Mouse (Mus musculus): ENCODE results near the gene Klf16. TPM values are rescaled to one million over a fixed set of nuclear protein-coding genes. Genes with fewer than 3 reads are reported as not detected.

Gene Klf16
- total and polyA plus RNA-seq, 3 experiments, result 4.0 to 5.5 (median 4.4) TPM

- Histone ChIP-seq H3K27ac (peak overlapping the region; percentile 84), H3K27me3 (ENCODE audit: control insufficient read depth, insufficient read depth, low read length) (no peaks in the 10 kb centered on the region), H3K36me3 (ENCODE audit: control insufficient read depth, insufficient read depth, low read length) (no peaks in the 10 kb centered on the region), H3K9ac (ENCODE audit: low read depth, low read length) (no peak overlapping the region), H3K4me1 (ENCODE audit: control insufficient read depth, insufficient read depth, low read length) (peaks cover 23% of the 10 kb centered on the region), H3K79me2 (replicated peaks; ENCODE audit: control insufficient read depth, insufficient read depth, low read length) (peaks cover 5% of the 10 kb centered on the region; the same call in 1 of the 2 replicates), H3K4me3 (no peak overlapping the region)
- peak; percentile 38 to 42 for DNase-seq
- intact Hi-C loops (cut with DNase I), result no loop called here
- 31% methylated on average over 12 of the region's 12 CpGs for WGBS
- no peak for TF ChIP-seq POLR2A (IDR thresholded peaks at IDR 0.05; ENCODE audit: insufficient read depth, low read depth, low read length)
- no peak for TF ChIP-seq EP300 (IDR thresholded peaks at IDR 0.05; ENCODE audit: insufficient read depth, low read depth, low read length)
- no peak for TF ChIP-seq CTCF (IDR thresholded peaks at IDR 0.05)
These were observed 6.9 kb upstream of the Klf16 start for GRCm38 (mm10) chr10:80584045-80584488.

GRCm38 (mm10) chr10:80583047-80583446, 5.9 kb upstream of the Klf16 start:
- no peak overlapping the region for H3K4me3 ChIP-seq
- peaks cover 17% of the 10 kb centered on the region for H3K4me1 ChIP-seq (ENCODE audit: control insufficient read depth, insufficient read depth, low read length)
- intact Hi-C loops (cut with DNase I), result no loop called here
- H3K27me3 ChIP-seq (ENCODE audit: control insufficient read depth, insufficient read depth, low read length), result no peaks in the 10 kb centered on the region
- 71% methylated on average over 5 of the region's 5 CpGs for WGBS
- H3K9ac ChIP-seq (ENCODE audit: low read depth, low read length), result no peak overlapping the region
- no peak overlapping the region for H3K27ac ChIP-seq
- no peak for DNase-seq
- TF ChIP-seq EP300 (IDR thresholded peaks at IDR 0.05; ENCODE audit: insufficient read depth, low read depth, low read length) (no peak), CTCF (IDR thresholded peaks at IDR 0.05) (no peak), POLR2A (IDR thresholded peaks at IDR 0.05; ENCODE audit: insufficient read depth, low read depth, low read length) (no peak)
- no peaks in the 10 kb centered on the region for H3K36me3 ChIP-seq (ENCODE audit: control insufficient read depth, insufficient read depth, low read length)
- peaks cover 4% of the 10 kb centered on the region; the same call in 1 of the 2 replicates for H3K79me2 ChIP-seq (replicated peaks; ENCODE audit: control insufficient read depth, insufficient read depth, low read length)

GRCm38 (mm10) chr10:80578911-80579310, 1.8 kb upstream of the Klf16 start:
- Histone ChIP-seq H3K27me3 (ENCODE audit: control insufficient read depth, insufficient read depth, low read length) (no peaks in the 10 kb centered on the region), H3K36me3 (ENCODE audit: control insufficient read depth, insufficient read depth, low read length) (no peaks in the 10 kb centered on the region), H3K27ac (peak overlapping the region; percentile 89), H3K4me3 (peak overlapping the region; percentile 84; the same call in 1 of the 2 replicates), H3K79me2 (replicated peaks; ENCODE audit: control insufficient read depth, insufficient read depth, low read length) (peaks cover 2% of the 10 kb centered on the region; the same call in 1 of the 2 replicates), H3K9ac (ENCODE audit: low read depth, low read length) (no peak overlapping the region; the same call in 1 of the 2 replicates), H3K4me1 (ENCODE audit: control insufficient read depth, insufficient read depth, low read length) (peaks cover 7% of the 10 kb centered on the region)
- intact Hi-C loops (cut with DNase I), result loop anchor here (2.0 kb wide), 2 partner anchors 24 to 80 kb away; partner anchors contain the start of genes Adat3 and Scamp4
- 12% methylated on average over 8 of the region's 8 CpGs for WGBS
- peak in 1 of 2 experiments; percentile 65 for DNase-seq
- TF ChIP-seq EP300 (IDR thresholded peaks at IDR 0.05; ENCODE audit: insufficient read depth, low read depth, low read length) (no peak), CTCF (IDR thresholded peaks at IDR 0.05) (peak; percentile 51), POLR2A (IDR thresholded peaks at IDR 0.05; ENCODE audit: insufficient read depth, low read depth, low read length) (no peak)

- under 1% methylated on average over 29 of the region's 29 CpGs for WGBS
- no peaks in the 10 kb centered on the region for H3K36me3 ChIP-seq (ENCODE audit: control insufficient read depth, insufficient read depth, low read length)
- peak; percentile 87 to 89 for DNase-seq
- intact Hi-C loops (cut with DNase I), result loop anchor here (2.0 kb wide), 2 partner anchors 25 to 81 kb away; partner anchors contain the start of genes Adat3 and Scamp4
- peak overlapping the region; percentile 84 for H3K4me3 ChIP-seq
- H3K9ac ChIP-seq (ENCODE audit: low read depth, low read length), result peak overlapping the region; percentile 36
- TF ChIP-seq POLR2A (IDR thresholded peaks at IDR 0.05; ENCODE audit: insufficient read depth, low read depth, low read length) (peak; percentile 62), EP300 (IDR thresholded peaks at IDR 0.05; ENCODE audit: insufficient read depth, low read depth, low read length) (peak; percentile 36; the same call in 1 of the 2 replicates), CTCF (IDR thresholded peaks at IDR 0.05) (peak; percentile 88)
- H3K4me1 ChIP-seq (ENCODE audit: control insufficient read depth, insufficient read depth, low read length), result peaks cover 6% of the 10 kb centered on the region
- H3K27ac ChIP-seq, result peak overlapping the region; percentile 89
- peaks cover 2% of the 10 kb centered on the region; the same call in 1 of the 2 replicates for H3K79me2 ChIP-seq (replicated peaks; ENCODE audit: control insufficient read depth, insufficient read depth, low read length)
- no peaks in the 10 kb centered on the region for H3K27me3 ChIP-seq (ENCODE audit: control insufficient read depth, insufficient read depth, low read length)
These were observed 1.1 kb upstream of the Klf16 start for GRCm38 (mm10) chr10:80578131-80578750.

- DNase-seq, result peak; percentile 71 to 78
- peak overlapping the region; percentile 98 for H3K9ac ChIP-seq (ENCODE audit: low read depth, low read length)
- peaks cover 7% of the 10 kb centered on the region for H3K4me1 ChIP-seq (ENCODE audit: control insufficient read depth, insufficient read depth, low read length)
- intact Hi-C loops (cut with DNase I), result loop anchor here (2.0 kb wide), 1 partner anchor 46 kb away; the partner anchor contains the start of gene Csnk1g2
- no peaks in the 10 kb centered on the region for H3K36me3 ChIP-seq (ENCODE audit: control insufficient read depth, insufficient read depth, low read length)
- peaks cover 2% of the 10 kb centered on the region; the same call in 1 of the 2 replicates for H3K79me2 ChIP-seq (replicated peaks; ENCODE audit: control insufficient read depth, insufficient read depth, low read length)
- TF ChIP-seq CTCF (IDR thresholded peaks at IDR 0.05) (peak; percentile 24), EP300 (IDR thresholded peaks at IDR 0.05; ENCODE audit: insufficient read depth, low read depth, low read length) (no peak)
- peak overlapping the region; percentile 89 for H3K27ac ChIP-seq
- H3K27me3 ChIP-seq (ENCODE audit: control insufficient read depth, insufficient read depth, low read length), result no peaks in the 10 kb centered on the region
- H3K4me3 ChIP-seq, result peak overlapping the region; percentile 84
- under 1% methylated on average over 95 of the region's 96 CpGs for WGBS
These were observed 548 bp downstream of the Klf16 start for GRCm38 (mm10) chr10:80576351-80577194.

Measured in heart, adult 2 months (tissue).